Mouse (Mus musculus) thymus, postnatal 25 days (tissue): ENCODE measurements at regions not wholly inside any gene's neighbourhood (a gene's known extent, or its start where the extent isn't known, plus 50 kb on each side); places are given as distances from the start of the nearest gene placed in this dataset.

ENCODE experiments used
- DNase-seq: peaks from one replicate; pipeline ENCODE4 v3.0.0; 2022

DNA sequence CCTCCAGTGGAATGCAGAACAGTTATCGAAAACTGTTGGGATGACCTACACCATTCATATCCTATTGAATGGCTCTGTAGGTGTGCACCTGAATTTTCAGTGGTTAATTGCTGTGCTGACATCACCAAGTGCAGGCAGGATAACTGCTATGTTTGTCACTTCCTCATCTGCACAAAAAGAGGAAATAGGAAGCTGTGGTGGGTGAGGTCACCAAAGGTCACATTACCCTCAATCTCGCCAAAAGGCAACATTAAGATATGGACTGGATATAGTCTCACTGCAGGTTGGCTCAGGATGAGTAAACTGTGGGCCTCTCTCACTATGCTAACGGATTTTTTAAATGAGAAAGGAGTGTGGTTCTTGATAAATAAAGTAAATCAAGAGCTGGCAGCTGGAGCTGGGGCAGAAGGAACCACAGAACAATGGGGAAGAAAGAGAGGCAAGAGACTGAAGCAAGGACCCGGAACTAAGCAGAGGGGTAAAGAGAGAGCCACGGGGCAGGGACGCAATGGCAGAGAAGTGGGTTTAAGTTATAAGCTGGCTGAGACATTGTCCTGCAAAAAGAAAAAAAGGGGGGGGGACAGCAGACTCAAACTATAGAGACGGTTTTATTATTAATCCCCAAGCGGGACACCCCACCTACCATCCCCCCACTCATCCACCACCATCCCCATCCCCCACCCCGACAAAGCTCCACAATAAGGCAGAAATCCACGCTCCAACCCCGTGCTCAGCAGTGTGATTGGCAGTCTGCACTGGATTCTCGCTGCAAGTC is 109.6 kb upstream of the Zdhhc25 start:
- DNase-seq = no peak

DNA sequence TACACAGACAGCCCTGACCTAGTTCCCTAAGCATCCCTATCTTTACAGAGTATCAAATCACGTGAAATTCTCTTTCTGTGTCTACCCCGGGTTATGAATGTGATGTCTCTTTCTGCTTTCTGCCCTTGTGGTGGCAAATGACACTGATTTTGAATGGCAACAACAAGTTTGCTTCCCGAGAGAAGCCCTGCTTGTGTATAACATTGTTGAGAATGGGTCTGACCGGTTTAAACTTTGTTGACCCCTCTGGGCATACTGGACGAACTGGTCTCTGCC is 109.1 kb upstream of the Zdhhc25 start:
- no peak for DNase-seq

DNA sequence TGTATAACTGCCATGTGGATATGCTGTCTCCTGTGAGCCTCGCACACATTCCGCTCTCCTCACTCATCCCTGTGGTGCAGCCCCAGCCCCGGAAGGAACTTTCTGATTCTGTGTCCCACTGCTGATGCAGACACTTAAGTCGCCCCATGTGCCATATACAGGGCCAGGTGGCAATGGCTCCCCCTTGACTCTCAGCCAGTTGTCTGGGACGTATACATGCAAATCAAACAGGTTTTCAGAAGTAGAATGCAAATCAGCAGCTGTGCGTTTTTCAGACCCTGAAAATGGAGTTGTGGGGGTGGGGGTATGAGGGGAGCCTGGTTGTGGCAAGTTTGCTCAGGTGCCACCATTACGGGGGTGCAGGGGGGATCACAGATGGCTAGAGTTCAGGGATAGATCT is 102.1 kb upstream of the Zdhhc25 start:
- DNase-seq = no peak

DNA sequence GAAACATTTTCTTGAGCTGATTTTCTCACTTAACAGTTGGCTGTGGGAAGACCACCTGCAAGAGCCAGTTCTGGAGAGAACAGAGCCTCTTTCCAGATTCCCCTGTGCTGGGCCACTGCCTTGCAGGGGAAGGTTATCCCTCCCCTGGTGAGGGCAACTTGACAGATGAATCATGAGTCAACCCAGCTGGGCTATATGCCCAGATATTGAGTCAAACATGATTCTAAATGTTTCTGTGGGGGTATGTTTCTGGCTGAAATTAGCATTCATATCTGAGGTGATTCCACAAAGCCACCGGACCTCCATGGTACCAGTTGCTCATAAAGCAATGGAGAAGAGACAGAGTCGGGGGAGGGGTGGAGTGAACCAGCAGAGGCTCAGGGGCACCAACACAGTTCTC is 97.8 kb upstream of the Zdhhc25 start:
- no peak for DNase-seq

DNA sequence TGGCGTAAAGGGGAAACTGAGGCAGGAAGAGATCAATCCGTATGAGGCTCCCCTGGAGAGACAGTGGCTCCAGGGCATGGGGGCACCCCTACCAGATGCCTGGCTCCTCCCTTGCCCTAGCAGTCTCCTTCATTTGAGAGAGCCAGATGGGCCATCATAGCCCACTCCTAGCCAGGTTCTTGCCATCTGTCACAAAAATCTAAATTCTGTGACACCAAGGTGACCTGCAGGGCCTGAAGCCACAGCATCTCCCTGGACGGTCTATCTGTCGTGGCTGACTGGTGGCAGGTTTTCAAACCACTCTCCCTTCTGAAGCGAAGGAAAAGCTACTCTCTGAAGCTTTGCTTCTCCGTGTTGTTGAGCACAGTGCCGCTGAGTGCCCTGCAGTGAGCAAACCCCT is 96.2 kb upstream of the Zdhhc25 start:
- no peak for DNase-seq

DNA sequence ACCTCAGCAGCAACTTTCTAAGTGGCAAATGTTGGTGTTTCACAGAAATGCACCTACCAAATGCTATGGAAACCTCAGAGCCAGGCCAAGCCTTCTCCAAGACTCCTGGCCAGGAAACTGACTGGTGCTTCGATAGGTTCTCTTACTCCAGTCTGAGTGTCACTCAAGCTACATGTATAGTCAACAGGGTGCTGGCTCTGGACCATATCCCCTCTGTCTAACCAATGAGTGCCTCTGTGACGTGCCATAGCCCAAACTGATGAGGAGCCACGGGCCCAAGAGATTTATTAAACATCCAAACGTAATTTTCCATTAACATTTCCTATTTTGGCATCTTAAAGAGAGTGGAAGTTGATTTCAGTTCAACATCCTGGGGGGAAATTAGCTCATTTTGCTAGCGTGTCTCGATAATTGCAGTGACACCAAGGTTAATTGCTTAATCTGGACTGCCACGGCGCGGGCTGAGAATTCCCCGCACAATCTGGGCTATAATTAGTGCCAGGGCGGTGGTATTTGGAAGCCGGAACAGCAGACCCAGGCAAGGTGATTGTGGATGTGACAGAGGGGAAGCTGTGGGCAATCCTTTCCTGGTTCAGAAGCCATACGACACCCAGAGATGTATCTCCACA is 94.5 kb upstream of the Zdhhc25 start:
- no peak for DNase-seq

DNA sequence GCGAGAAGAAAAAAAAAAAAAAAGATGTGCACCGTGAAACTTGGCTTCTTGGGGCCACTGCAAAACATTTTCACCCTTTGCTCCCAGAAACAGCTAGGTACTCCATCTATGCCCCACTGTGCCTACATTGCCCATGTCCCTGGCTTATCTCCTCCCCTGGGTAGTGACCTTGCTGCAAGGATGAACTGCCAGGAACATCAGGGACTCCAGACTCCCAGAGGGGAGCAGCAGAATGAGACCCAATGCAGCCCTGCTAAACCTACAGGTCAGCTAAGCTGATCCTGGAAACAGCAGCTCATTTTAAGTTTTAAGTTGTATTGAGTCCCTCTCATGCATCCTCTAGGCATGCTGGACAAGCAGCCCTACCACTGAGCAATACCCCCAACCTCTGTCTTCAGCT is 92.2 kb upstream of the Zdhhc25 start:
- DNase-seq = no peak

DNA sequence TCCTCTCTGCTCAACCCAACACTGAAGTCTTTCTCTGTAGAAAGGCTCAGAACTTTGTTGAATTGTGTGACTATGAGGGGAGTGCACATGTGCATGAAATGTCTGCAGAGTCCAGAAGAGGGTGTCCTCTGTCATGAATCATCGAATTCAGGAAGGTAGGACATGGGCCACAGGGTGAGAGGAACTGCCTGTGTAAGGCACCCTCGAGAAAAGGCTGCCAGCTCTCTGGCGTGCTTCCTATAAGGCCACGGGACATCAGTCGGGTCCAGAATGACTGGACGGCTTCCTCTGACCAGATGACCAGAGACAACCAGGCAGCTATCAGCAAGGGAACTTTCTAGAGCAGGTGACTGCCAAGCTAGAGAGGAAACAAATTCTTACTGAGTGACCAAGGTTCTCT is 91.1 kb upstream of the Zdhhc25 start:
- no peak for DNase-seq

DNA sequence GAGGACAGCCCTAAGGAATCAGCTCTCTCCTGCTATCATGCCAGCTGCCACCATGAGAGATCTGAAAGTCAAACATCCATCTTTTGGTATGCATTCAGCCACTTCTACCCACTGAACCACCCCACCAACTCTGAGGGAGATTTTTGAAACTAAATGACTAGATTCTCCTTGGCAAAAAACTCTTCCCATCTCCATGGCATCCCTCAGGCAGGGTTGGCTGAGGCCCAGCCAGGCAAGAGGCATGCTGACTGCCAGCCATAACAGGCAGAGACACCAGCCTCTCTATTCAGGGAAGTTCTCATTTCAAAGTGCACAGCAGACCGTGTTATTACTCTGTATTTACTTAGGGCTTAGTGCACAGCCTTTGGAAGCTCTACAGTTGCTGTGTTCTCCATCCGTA is 90.5 kb upstream of the Zdhhc25 start:
- DNase-seq = no peak

DNA sequence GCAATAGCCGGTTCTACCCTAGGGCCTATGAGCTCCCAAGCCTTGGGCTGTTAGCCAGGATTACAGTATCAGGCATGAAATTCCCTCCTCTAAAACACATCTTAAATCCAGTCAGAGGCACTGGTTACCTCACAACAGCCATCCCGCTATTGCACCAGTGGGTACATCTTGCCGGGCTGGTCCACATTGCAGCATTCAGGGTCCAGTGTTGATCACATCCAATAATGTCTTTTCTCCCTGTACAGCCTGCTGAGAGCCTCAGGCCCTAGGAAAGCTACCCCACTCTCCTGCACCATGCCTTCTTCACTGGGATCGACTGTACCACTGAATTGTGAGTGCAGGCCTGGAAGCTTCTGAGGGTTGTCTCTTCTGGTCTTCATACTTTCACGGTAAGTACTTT is 86.0 kb upstream of the Zdhhc25 start:
- no peak for DNase-seq

DNA sequence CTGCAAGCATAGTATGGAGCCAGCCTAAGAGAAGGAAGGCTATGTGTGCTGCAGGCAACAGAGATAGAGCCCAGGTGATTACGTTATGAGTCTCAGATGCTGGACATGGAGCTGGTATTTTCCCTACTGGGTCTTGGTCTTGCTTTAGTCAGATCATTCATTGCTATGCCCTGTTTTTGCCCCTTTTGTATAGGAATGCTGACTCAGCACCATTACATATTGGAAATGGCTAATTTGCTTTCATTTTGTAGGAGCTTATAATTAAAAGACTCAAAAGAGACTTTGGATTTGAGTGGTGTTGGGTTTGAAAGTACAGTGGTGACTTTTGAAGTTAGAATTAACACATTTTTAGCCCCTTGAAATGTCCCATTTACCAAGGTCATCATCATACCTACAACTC is 68.9 kb upstream of the Zdhhc25 start:
- no peak for DNase-seq

DNA sequence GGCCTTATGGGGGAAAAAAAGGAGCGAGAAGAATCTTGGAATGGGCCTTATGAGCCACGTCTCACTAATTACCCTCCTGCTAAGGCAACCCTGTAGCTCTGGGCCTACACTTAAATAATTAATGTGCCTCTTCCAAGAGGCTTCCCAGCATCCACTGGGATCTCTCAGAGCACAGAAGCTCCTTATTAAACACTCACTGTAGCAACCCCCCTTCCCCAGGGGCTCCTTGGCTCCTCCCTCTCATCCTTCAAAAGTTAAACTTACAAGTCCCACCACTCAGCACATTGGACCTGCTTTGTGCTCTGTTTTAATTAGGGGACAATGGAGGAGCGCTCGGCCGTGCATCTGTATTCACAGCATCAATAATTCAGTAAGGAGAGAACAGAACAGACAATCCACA is 68.1 kb upstream of the Zdhhc25 start:
- DNase-seq = no peak

DNA sequence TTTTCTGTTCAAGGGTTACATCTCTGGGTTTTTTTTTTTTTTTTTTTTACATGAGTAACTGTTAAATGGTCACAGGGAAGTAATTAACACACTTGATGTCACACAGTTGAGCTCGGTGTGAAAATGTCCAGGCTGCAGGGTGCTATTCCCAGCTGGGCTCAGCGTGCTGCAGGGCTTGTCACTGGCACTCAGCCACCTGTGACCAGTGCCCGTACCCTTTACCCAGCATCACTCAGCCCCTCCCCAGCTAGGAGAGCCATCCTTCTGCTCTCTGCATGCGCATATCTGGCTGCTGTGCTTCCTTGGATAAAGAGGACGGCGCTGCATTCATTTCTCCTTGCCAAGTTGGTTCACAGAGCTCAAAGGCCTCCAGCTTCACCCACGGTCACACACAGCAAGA is 66.7 kb upstream of the Zdhhc25 start:
- no peak for DNase-seq

DNA sequence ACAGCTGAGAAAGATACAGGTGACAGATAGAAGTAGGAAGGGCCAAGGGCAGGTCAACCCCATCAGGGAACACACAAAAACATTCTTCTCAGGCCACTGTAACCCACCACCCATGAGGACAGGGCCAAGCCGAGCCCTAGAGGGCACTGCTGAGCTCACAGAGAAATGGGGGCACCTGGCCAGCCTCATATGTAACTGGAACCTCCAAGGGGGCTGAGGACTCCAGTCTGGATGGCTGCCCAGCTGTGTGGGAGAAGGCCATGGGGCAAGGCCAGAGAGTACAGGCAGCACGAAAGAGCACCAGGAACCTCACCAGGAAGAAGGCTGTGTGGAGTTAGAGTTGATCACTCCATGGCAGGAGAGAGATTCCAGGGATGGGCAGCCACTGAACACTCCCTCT is 64.6 kb upstream of the Zdhhc25 start:
- DNase-seq = no peak

DNA sequence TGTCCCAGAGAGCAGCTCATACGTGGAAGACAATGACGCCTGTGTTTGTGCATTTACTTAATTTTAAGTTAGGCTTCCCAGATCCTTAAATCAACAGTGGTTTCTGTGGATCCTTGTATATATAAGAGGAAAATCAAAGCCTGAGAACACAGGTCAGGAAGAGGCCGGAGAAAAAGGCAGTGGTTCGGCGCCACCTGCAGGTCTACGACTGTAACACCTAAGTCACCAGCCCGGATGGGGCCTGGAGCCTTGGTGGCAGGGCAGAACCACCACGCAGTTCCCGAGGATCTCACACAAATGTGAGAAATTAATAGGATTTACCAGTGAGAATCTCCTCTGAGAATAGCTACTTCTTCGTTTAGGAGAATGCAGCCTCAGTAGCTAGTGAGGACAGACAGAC is 62.9 kb upstream of the Zdhhc25 start:
- no peak for DNase-seq

DNA sequence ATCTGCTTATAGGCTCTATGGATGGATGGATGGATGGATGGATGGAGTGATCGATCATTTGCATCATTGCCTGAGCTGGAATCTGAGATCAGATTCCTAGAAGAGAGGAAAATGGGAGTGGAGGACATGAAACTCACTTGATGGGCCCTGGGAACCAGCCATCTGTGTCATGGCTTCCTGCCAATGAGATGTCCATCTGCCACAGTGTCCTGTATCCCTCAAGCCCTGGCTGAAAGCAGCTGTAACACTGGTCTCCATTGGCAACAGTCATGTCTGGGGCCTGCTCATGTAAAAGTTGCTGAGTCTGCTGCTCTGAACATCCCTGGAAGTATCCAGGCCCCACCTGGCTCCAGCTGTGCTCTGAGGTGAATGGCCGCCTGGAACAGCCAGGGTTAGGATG is 57.5 kb upstream of the Zdhhc25 start:
- no peak for DNase-seq

DNA sequence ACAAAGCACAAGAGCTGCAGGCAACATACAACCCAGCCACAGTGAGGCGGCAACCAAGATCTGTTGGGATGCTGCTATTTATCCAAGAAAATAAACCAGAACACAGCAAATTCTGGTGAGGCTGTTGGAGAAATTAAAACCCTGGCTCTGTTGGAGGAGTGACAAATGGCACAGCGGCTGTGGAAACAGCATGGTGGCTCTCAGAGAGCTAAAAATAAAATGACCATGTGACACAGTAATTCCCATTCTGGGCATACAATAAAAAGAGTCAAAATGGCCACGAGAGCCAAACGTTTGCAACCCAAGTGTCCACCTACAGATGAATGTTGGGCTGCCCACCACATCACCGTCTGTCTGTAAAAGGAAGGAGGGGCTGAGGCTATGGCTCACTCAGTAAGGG is 55.9 kb upstream of the Zdhhc25 start:
- no peak for DNase-seq

DNA sequence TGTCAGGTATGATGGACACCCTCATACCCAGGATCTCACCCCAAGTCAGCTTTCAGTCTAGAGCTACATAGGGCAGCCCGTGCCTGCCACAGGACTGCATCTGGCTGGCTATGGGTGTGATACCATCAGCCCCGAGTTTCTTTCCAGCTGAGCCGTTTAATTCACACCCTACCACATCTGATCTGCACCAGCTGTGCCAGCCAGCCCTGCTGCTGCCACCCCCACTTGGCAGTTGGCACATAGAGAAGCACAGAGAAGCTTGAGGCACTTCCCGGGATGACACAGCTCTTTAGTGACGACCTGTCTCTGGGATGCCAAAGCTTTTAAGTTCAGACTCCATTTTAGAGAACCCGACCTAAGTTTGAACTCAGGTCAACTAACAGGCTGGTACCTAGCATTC is 51.8 kb upstream of the Zdhhc25 start:
- no peak for DNase-seq
